Mouse (Mus musculus) gastrocnemius, adult 8-10 months (tissue): Measurements from ENCODE around the gene Mbnl1. TPM values are rescaled to one million over a fixed set of nuclear protein-coding genes. Genes with fewer than 3 reads are reported as not detected.
A peak's percentile ranks its signal among the peaks of the same experiment; 100 is the strongest.
"Not testable (repeated sequence)": the region's sequence is repeated elsewhere in the genome, so short reads cannot be mapped to it uniquely, and the experiment has no call there.

Experiments used
- DNase-seq, 2 experiments: peaks; one replicate each; pipeline ENCODE4 v3.0.0; 2022; ENCODE audit warnings: low spot score in 2 of 2
- total RNA-seq, 4 experiments: library from RNA; stranded (reverse); gene quantifications; 2 replicates each; pipeline ENCODE4 v1.2.4; 2022

The Mbnl1 gene
- total RNA-seq, 4 experiments from 2014 or later, result 579 to 697 (median 625) TPM

DNA sequence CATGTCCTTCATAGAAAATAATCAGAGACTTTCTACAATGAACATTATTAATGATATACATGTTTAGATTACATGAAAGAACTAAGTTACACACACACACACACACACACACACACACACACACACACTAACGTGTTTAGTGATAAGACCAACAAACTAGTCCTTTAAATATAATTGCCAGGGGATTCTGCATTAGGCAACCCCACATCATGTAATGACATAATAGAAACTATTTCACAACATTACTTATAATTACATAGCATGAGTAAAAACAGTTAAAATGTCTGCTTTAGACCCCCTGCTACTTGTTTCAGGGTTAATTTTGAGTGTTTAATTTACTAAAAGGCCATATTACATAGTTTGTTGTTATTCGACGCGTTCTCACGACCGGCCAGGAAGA lies 16.9 kb downstream of the Mbnl1 start:
- no peak for DNase-seq

DNA sequence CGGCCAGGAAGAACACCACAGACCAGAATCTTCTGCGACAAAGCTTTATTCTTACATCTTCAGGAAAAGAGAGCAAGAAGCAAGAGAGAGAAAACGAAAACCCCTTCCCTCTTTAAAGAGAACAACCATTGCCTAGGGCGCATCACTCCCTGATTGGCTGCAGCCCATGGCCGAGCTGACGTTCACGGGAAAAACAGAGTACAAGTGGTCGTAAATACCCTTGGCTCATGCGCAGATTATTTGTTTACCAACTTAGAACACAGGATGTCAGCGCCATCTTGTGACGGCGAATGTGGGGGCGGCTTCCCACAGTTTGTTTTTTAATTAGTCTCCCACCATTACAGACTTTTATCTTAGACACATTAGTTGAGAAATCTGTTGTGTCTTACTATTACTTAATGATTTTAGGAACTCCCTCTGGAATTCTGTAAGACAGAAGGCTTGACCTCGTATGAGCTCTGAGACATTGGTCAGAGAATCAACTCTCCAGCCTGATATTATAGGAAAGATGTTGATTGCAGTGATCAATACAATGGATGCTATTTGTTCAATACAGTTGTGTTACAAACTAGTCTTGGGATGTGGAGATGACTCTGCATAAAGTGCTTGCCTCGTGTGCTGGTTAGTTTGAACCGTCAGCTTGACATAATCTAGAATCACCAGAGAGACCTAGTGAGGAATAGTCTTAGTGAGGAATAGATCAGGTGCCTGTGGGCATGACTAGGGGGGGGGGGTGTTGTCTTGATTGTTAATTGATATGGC lies 22.3 kb downstream of the Mbnl1 start:
- DNase-seq, result not testable (repeated sequence)

DNA sequence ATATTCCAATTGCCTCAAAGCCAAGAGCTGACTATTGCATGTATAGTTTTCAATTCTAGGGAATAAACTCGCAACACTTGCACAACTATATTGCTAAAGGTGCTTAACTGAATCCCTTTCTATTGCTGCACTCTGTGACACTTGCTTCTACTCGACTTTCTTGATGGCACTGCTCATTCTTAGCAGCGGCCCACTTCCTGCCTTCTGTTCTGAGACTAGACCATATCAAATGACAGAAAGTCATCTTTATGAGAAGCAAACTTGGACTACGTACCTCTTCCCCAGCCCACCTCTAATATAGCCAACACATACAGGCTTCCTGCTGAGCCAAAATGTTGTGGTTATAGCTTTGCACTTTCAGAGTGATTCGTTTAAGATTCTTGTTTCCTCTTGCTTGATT lies 23.6 kb downstream of the Mbnl1 start:
- DNase-seq, result no peak

DNA sequence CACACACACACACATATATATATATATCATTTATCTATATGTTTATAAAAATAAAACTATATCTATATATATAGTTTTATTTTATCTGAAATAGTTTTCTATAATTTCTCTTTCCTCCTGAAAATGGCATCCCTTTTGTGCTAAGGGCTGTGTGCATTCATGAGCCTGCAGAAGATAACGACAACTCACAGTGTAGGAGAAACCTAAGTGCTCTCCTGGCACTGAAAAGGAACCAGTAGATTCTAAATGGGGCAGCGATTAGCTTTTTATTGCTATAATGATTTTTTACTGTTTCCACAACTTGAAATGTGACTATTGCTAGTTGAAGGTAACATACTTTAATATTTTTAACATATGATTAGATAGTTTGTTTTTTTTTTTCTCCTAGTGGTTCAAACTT lies 25.5 kb downstream of the Mbnl1 start:
- no peak for DNase-seq

GRCm38 (mm10) chr3:60498646-60499045 lies 26.0 kb downstream of the Mbnl1 start:
- no peak for DNase-seq

DNA sequence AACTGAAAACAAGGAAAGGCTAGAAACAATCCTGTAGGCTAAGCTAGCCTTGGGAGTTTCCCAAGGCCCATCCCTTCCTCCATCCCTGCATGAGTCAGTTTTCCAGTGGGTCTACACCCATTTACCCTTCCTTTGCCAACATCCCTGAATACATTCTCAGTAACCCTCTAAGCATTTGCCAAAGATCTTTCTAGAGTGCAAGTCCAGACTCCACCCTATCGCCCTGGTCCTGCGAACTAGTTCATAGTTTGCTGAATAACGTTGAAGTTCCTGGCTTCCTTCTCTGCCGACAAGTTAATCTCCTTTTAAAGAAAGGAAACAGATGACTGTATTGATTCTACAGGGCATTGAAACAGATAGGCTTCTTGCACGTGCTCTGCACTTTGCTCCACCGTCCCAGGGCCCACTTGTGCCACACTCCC lies 26.5 kb downstream of the Mbnl1 start:
- DNase-seq, result no peak

GRCm38 (mm10) chr3:60499718-60500450 lies 27.3 kb downstream of the Mbnl1 start:
- no peak for DNase-seq

DNA sequence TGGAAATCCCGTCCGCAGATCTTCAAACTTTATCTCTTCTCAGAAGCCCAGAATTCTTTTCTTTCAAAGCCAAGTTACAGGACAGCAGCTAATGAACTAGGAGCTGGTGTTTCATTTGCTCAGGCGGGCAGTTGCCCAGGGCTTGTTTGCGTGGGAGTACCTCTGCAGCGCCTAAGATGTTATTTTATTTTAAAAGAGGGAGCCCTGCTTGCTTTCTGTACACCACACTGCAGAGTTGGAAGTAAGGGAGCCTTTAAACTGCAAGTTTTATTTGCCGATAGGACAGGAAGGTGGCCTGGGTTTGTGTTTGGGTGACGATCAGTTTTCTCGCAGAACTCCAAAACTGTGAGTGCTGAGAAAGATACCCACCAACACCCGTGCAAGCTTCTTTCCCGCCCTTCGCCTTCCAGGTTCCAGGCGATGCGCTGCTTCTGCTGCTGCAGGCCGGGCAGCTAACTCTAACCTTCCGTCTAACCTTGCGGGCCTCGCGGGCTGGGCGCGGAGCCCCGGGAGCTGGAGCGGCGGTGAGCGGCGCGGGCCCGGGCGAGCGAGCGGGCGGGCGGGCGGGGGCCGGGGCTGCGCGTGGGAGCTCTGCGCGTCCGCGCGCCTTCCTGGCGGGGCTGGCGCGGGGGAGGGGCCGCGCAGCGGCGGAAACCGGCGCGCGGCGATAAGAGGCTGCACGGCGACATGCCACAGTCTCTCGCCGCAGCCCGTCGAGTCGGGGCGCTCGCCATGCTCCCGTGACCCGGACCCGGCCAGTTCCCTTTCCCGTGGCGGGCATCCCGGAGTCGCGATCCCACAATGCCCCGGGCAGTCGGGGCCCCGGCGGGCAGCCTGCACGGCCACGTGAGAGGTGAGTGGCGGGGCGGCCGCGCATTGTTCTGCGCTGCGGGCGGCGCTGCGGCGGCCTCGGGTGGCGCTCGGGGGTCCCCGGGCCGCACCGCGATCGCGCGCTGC lies 28.2 kb downstream of the Mbnl1 start:
- peak; percentile 80 to 84 for DNase-seq

DNA sequence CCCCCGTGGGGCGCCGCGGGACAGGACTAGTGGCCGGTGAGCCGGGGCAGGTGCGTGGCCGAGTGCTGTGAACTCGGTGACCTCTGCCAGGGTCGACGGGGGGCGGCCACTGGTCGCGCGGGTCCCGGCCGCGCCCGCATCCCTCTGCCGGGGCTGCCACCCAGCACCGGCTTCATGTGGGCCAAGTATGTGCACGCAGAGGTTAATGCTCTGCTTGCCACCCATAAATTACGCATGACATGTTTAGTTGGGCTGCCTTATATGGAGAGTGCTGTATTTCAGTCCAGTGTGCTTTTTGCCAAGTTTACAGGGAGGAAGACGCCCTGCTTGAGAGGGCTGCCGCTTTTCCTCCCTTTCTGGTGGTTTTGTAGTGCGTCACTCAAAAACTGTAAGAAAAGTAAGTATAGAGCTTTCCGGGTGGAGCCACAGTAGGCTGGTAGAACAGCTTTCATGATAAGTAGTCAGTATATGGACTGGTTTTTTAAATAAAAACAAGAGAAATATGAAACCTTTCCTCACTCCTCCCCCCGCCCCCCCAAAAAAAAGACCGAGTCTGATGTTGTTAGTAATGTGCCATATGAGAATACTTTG lies 29.0 kb downstream of the Mbnl1 start:
- DNase-seq, result peak; percentile 72 to 75

DNA sequence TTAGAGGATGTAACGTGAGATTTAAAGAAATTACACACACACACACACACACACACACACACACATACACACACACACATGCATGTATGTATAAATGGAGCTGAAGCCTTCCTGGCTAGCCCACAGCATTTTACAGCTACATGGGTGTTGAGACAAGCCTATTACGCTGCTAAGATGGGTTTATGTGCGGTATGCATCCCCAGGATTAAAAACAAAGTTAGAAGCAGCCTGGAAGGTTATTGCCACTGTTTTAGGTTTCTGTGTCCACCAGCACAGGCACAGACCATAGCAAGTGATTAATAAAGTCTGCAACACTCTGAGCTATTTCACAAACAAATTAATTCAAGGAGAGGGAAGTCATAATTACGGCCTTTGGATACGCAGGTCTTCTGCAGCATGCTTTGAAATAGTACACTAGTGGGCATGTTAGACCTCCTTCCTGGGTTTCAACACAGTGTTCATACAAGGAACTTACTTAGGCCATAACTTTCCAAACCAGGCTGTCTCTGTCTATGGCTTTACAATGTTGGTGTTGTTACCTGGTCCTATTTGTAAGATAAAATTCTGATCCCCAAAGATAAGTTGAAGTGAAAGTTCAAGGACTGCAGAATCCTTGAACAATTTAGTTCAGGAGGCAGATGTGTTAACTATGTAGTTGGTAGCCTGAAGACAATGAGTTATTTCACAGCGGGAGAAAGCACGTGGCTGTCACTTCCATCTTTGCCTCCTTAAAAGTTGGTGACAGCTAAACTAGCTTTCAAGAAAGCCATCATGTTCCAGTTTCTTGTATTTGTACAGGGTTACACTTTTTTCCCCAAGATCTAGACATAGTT lies 29.7 kb downstream of the Mbnl1 start:
- DNase-seq, result no peak

DNA sequence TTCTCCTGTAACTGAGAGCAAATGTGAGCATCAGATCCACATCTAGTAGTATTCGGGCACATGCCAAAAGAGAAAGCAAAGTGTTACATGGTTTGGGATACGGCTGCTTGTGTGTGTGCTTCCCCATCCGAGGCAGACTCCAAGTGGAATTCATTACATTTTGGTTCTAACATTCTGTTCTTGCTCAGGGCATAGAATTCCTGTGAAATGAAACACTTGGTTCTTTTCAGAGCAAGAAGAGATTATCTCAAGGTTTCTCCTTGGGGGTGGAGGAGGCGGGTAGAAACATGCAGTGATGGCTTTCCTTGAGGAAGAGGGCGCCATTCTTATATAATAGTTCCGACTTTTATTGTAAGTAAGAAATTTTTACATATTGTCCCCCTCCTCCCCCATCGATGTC lies 30.6 kb downstream of the Mbnl1 start:
- no peak for DNase-seq

- no peak for DNase-seq
Measured at GRCm38 (mm10) chr3:60504775-60505430, 32.3 kb downstream of the Mbnl1 start.

GRCm38 (mm10) chr3:60506821-60507220 lies 34.2 kb downstream of the Mbnl1 start:
- DNase-seq, result no peak

DNA sequence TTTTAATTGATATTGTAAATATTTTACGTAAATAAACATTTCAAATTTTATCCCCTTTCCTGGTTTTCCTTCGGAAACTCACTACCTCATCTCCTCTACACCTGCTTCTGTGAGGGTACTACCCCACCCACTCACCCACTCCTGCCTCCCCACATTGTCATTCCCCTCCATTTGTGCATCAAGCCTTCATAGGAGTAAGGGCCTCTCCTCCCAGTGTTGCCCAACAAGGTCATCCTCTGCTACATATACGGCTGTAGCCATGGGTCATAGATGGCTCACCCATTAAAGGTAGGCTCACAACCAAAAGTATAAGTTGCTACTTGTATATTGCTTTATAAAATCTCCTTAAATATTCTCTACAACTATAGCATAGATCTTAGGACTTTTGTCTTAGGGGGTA lies 34.9 kb downstream of the Mbnl1 start:
- no peak for DNase-seq

DNA sequence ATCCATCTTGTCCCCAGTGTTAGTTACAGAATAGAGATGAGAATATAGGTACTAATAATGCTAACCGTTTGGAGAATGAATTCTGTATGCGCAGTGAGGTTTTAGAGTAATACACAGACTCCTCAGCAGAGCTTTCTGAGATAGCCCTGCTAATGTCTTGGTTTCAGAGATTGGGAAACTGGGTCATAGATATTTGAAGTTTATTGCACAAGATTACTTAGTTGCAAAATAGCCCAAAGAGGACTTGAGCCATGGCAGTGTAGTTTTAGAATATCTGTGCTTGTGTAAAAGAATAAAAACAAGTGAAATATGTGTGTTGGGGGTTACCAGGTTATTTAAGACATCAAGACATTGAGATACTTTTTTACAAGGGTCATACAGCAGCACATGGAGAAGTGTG lies 35.3 kb downstream of the Mbnl1 start:
- DNase-seq, result no peak

DNA sequence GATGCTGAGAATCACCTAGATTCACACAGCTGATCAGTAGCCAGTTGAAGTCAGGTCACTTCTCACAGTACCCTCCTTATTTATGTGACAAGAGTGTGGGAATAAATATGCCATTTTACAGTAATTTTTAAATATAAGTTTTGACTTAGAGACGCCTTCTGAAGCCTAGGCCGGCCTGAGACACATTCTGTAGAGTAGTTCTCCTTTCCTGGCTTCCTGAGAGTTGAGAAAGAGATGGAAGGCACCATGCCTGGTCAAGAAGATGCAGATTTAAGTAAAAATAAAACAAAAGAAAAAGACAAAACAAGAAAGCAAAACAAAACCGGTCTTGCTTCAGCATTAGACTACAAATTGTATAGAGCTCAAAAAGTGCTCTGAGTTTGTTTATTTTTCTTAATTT lies 38.6 kb downstream of the Mbnl1 start:
- no peak for DNase-seq

DNA sequence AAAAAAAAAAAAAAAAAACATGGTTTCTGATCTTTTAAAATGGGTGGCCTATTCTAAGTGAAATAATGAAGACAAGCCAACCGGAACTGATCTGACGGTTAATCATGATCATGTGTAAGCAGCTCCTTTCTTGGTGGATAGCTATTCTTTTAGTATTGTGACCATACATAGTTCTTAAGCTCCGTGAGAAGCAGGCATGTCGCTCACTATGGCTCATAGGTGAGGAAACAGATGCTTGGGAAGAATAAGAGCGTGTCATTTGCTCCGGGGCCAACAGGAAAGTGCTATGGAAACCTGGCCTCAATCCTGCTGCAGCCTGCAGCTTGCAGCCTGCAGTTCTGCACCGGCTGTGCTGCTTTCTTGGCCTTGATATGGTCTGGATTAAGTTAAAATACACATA lies 40.7 kb downstream of the Mbnl1 start:
- DNase-seq, result no peak

DNA sequence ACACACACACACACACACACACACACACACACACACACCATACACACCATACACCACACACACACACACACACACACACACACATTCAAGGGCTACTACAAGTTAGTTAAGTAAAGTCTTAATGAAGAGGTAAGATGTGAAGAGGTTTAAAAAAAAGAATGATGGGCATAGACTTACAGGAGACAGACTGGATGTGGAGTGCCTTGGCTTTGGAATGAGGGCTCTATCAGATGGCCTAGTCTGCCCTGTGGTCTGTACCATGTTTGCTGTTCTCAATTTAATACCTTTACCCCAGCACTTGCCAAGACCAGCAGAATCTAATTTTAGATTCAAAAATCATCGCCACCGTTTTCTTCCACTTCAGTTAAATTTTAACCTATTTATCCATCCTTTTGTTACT lies 41.1 kb downstream of the Mbnl1 start:
- DNase-seq, result no peak

GRCm38 (mm10) chr3:60515430-60515829 lies 42.8 kb downstream of the Mbnl1 start:
- peak in 1 of 2 experiments; percentile 48 for DNase-seq
